Mouse (Mus musculus) forebrain, embryonic 11.5 days (tissue): ENCODE measurements around the gene Nbas. TPM values are rescaled to one million over a fixed set of nuclear protein-coding genes. Genes with fewer than 3 reads are reported as not detected.

ENCODE experiments used
- ATAC-seq: fragments of 200-750 bp; cut with Nextera tagmentation; replicated peaks from 2 replicates; pipeline ENCODE4 v1.8.0; 2017; ENCODE audit warnings: moderate TSS enrichment; ENCODE audit not compliant: low FRiP score
- DNase-seq: peaks from one replicate; pipeline ENCODE4 v3.0.0-alpha.2; 2017; ENCODE audit warnings: low spot score
- H3K27ac ChIP-seq: fragments of 300-500 bp; sonication (generic); 2 replicates; pipeline ENCODE4 v1.5.1; 2014; ENCODE audit warnings: low read depth, low read length
- H3K27me3 ChIP-seq: fragments of 300-500 bp; sonication (generic); 2 replicates; pipeline ENCODE4 v1.6.1; 2014; ENCODE audit warnings: mild to moderate bottlenecking, low read length, mixed read lengths; ENCODE audit not compliant: control insufficient read depth, insufficient read depth
- H3K36me3 ChIP-seq: fragments of 300-500 bp; sonication (generic); 2 replicates; pipeline ENCODE4 v1.6.1; 2014; ENCODE audit warnings: mild to moderate bottlenecking, low read length, moderate library complexity, mixed read lengths; ENCODE audit not compliant: control insufficient read depth, insufficient read depth
- H3K4me1 ChIP-seq: fragments of 300-500 bp; sonication (generic); replicated peaks from 2 replicates; pipeline ENCODE4 v1.6.1; 2014; ENCODE audit warnings: low read length, mixed read lengths; ENCODE audit not compliant: control insufficient read depth, insufficient read depth
- H3K4me2 ChIP-seq: fragments of 300-500 bp; sonication (generic); 2 replicates; pipeline ENCODE4 v1.6.1; 2014; ENCODE audit warnings: low read depth, mild to moderate bottlenecking, low read length, moderate library complexity, mixed read lengths; ENCODE audit not compliant: severe bottlenecking
- H3K4me3 ChIP-seq: fragments of 300-500 bp; sonication (generic); 2 replicates; pipeline ENCODE4 v1.5.1; 2014; ENCODE audit warnings: low read depth, low read length
- H3K9ac ChIP-seq: fragments of 300-500 bp; sonication (generic); 2 replicates; pipeline ENCODE4 v1.6.1; 2014; ENCODE audit warnings: low read length
- H3K9me3 ChIP-seq: fragments of 300-500 bp; sonication (generic); 2 replicates; pipeline ENCODE4 v1.6.1; 2016; ENCODE audit warnings: low read length, mixed read lengths; ENCODE audit not compliant: control insufficient read depth
- WGBS: fragments of 180-500 bp; shearing (Covaris S2); extraction: QIAGEN DNeasy Blood & Tissue Kit; methylation state at CpG from one replicate; pipeline ENCODE4 v1.1.7; 2014; 5-methylcytosine and 5-hydroxymethylcytosine counted together
- polyA plus RNA-seq: library from polyadenylated mRNA; unstranded; fragments of >200 nt; fragmentation: Nextera tagmentation; extraction: Ambion mirVana; gene quantifications from 2 replicates; pipeline ENCODE4 v1.2.1, GENCODE M21; 2014

Nbas gene
- polyA plus RNA-seq, 1 experiment from 2014 or later = 15.9 TPM

GRCm38 (mm10) chr12:13576761-13577160 is 307.8 kb downstream of the Nbas start:
- DNase-seq = no peak
- H3K4me2 ChIP-seq = no peak overlapping the region
- ATAC-seq = no peak
- no peak overlapping the region for H3K4me3 ChIP-seq
- H3K36me3 ChIP-seq = no peaks in the 10 kb centered on the region
- H3K4me1 ChIP-seq = no peaks in the 10 kb centered on the region
- H3K27ac ChIP-seq = no peak overlapping the region
- 71% methylated on average over 4 of the region's 4 CpGs for WGBS
- no peak overlapping the region for H3K9ac ChIP-seq
- no peaks in the 10 kb centered on the region for H3K27me3 ChIP-seq
- H3K9me3 ChIP-seq = no peaks in the 10 kb centered on the region

GRCm38 (mm10) chr12:13580796-13581195 is 311.9 kb downstream of the Nbas start:
- ATAC-seq (no peak), DNase-seq (no peak)
- Histone ChIP-seq H3K9ac (no peak overlapping the region), H3K4me3 (no peak overlapping the region), H3K36me3 (no peaks in the 10 kb centered on the region), H3K9me3 (no peaks in the 10 kb centered on the region), H3K4me2 (no peak overlapping the region), H3K27ac (no peak overlapping the region), H3K27me3 (no peaks in the 10 kb centered on the region), H3K4me1 (no peaks in the 10 kb centered on the region)
- 96% methylated on average over 1 of the region's 1 CpGs for WGBS

- no peak for ATAC-seq
- Histone ChIP-seq H3K4me2 (no peak overlapping the region), H3K9ac (no peak overlapping the region), H3K27ac (no peak overlapping the region), H3K9me3 (no peaks in the 10 kb centered on the region), H3K4me1 (no peaks in the 10 kb centered on the region), H3K4me3 (no peak overlapping the region), H3K36me3 (no peaks in the 10 kb centered on the region), H3K27me3 (no peaks in the 10 kb centered on the region)
- 98% methylated on average over 6 of the region's 6 CpGs for WGBS
- no peak for DNase-seq
Measured at GRCm38 (mm10) chr12:13583386-13583785, 314.5 kb downstream of the Nbas start.

GRCm38 (mm10) chr12:13585527-13586156 is 316.7 kb downstream of the Nbas start:
- 86% methylated on average over 6 of the region's 6 CpGs for WGBS
- no peaks in the 10 kb centered on the region for H3K27me3 ChIP-seq
- no peak for DNase-seq

GRCm38 (mm10) chr12:13587675-13588074 is 318.7 kb downstream of the Nbas start:
- Histone ChIP-seq H3K9me3 (no peaks in the 10 kb centered on the region), H3K9ac (no peak overlapping the region), H3K27me3 (no peaks in the 10 kb centered on the region), H3K36me3 (no peaks in the 10 kb centered on the region), H3K4me3 (no peak overlapping the region), H3K27ac (no peak overlapping the region), H3K4me2 (no peak overlapping the region), H3K4me1 (no peaks in the 10 kb centered on the region)
- 90% methylated on average over 4 of the region's 4 CpGs for WGBS
- no peak for DNase-seq
- ATAC-seq = no peak

More at GRCm38 (mm10) chr12:13585527-13586156, 316.7 kb downstream of the Nbas start:
- no peak overlapping the region for H3K27ac ChIP-seq
- H3K4me2 ChIP-seq = no peak overlapping the region
- H3K36me3 ChIP-seq = no peaks in the 10 kb centered on the region
- no peak for ATAC-seq
- H3K9ac ChIP-seq = no peak overlapping the region
- no peaks in the 10 kb centered on the region for H3K4me1 ChIP-seq
- no peak overlapping the region for H3K4me3 ChIP-seq
- H3K9me3 ChIP-seq = no peaks in the 10 kb centered on the region

- H3K27me3 ChIP-seq = no peaks in the 10 kb centered on the region
- H3K9me3 ChIP-seq = no peaks in the 10 kb centered on the region
- ATAC-seq = no peak
- no peak for DNase-seq
- H3K4me3 ChIP-seq = no peak overlapping the region
- no peak overlapping the region for H3K27ac ChIP-seq
- no peaks in the 10 kb centered on the region for H3K4me1 ChIP-seq
- no peaks in the 10 kb centered on the region for H3K36me3 ChIP-seq
- 89% methylated on average over 5 of the region's 5 CpGs for WGBS
- no peak overlapping the region for H3K4me2 ChIP-seq
- H3K9ac ChIP-seq = no peak overlapping the region
Measured at GRCm38 (mm10) chr12:13589021-13589420, 320.1 kb downstream of the Nbas start.

GRCm38 (mm10) chr12:13594746-13595469 is 326.0 kb downstream of the Nbas start:
- H3K27ac ChIP-seq = no peak overlapping the region

GRCm38 (mm10) chr12:13597026-13597425 is 328.1 kb downstream of the Nbas start:
- WGBS = 88% methylated on average over 2 of the region's 2 CpGs
- ATAC-seq = no peak
- Histone ChIP-seq H3K9ac (no peak overlapping the region), H3K36me3 (no peaks in the 10 kb centered on the region), H3K4me2 (no peak overlapping the region), H3K4me1 (no peaks in the 10 kb centered on the region), H3K27ac (no peak overlapping the region), H3K27me3 (no peaks in the 10 kb centered on the region), H3K4me3 (no peak overlapping the region), H3K9me3 (no peaks in the 10 kb centered on the region)
- no peak for DNase-seq

More at GRCm38 (mm10) chr12:13594746-13595469, 326.0 kb downstream of the Nbas start:
- DNase-seq = no peak
- no peaks in the 10 kb centered on the region for H3K27me3 ChIP-seq
- no peak overlapping the region for H3K9ac ChIP-seq
- 72% methylated on average over 9 of the region's 9 CpGs for WGBS
- no peak overlapping the region for H3K4me3 ChIP-seq
- H3K4me1 ChIP-seq = no peaks in the 10 kb centered on the region
- H3K9me3 ChIP-seq = no peaks in the 10 kb centered on the region
- no peak for ATAC-seq
- no peak overlapping the region for H3K4me2 ChIP-seq
- no peaks in the 10 kb centered on the region for H3K36me3 ChIP-seq

GRCm38 (mm10) chr12:13598545-13598944 is 329.6 kb downstream of the Nbas start:
- 82% methylated on average over 4 of the region's 4 CpGs for WGBS
- DNase-seq (no peak), ATAC-seq (no peak)
- Histone ChIP-seq H3K4me1 (no peaks in the 10 kb centered on the region), H3K4me3 (no peak overlapping the region), H3K36me3 (no peaks in the 10 kb centered on the region), H3K27ac (no peak overlapping the region), H3K9me3 (no peaks in the 10 kb centered on the region), H3K4me2 (no peak overlapping the region), H3K9ac (no peak overlapping the region), H3K27me3 (no peaks in the 10 kb centered on the region)
